Mouse (Mus musculus) testis, adult 2 months (tissue): ENCODE results near the gene Hipk4.
"Not testable (repeated sequence)": the region's sequence is repeated elsewhere in the genome, so short reads cannot be mapped to it uniquely, and the experiment has no call there.

Experiments used
- CTCF ChIP-seq: fragments of 200-500 bp; IDR thresholded peaks from 2 replicates; pipeline ENCODE4 v1.5.1; 2012; ENCODE audit warnings: low read depth, mild to moderate bottlenecking, inconsistent platforms, low read length, moderate library complexity; ENCODE audit not compliant: control insufficient read depth, insufficient read depth, insufficient replicate concordance
- POLR2A ChIP-seq: fragments of 200-500 bp; IDR thresholded peaks from 2 replicates; pipeline ENCODE4 v1.6.1; 2012; ENCODE audit warnings: low read depth, mild to moderate bottlenecking, inconsistent platforms, low read length, moderate library complexity; ENCODE audit not compliant: control insufficient read depth

DNA sequence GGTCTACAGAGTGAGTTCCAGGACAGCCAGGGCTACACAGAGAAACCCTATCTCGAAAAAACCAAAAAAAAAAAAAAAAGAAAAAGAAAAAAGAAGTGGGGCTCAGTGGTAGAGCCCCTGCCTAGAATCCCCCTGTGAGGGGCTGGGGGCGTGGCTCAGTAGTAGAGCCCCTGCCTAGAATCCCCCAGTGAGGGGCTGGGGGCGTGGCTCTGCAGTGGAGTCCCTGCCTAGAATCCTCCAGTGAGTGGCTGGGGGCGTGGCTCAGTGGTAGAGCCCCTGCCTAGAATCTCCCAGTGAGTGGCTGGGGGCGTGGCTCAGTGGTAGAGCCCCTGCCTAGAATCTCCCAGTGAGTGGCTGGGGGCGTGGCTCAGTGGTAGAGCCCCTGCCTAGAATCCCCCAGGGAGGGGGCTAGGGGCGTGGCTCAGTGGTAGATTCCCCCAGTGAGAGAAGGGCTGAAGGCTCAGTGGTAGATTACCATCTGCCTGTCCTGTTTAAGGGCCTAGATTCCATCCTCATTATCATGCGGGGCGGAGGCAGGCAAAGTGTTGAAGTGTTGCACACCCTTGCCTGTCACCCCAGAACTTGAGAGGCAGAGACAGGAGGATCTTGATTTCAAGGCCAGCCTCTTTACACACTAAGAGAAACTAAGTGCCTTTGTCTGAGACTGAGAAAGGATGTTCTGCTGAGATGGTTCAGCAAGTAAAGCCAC, 28.3 kb upstream of the Hipk4 start:
- TF ChIP-seq POLR2A, CTCF: not testable (repeated sequence)
